Mouse (Mus musculus) activated CD4-positive, CD25-positive, alpha-beta regulatory T cell, adult 4 months (primary cell): ENCODE measurements at regions not wholly inside any gene's neighbourhood (a gene's known extent, or its start where the extent isn't known, plus 50 kb on each side); places are given as distances from the start of the nearest gene placed in this dataset.
A peak's percentile ranks its signal among the peaks of the same experiment; 100 is the strongest.
"Not testable (repeated sequence)": the region's sequence is repeated elsewhere in the genome, so short reads cannot be mapped to it uniquely, and the experiment has no call there.

Experiments
- ATAC-seq: one replicate; pipeline ENCODE4 v1.8.0; 2017

GRCm38 (mm10) chr12:115312604-115313003, 734.9 kb upstream of the Zfp386 start:
- ATAC-seq = not testable (repeated sequence)

GRCm38 (mm10) chr12:115320641-115321040, 726.9 kb upstream of the Zfp386 start:
- peak; percentile 88 for ATAC-seq

- ATAC-seq = no peak
These were observed 719.1 kb upstream of the Zfp386 start for GRCm38 (mm10) chr12:115328439-115328838.

- peak; percentile 75 for ATAC-seq
These were observed 712.8 kb upstream of the Zfp386 start for GRCm38 (mm10) chr12:115334770-115335169.

GRCm38 (mm10) chr12:115336594-115336993, 710.9 kb upstream of the Zfp386 start:
- no peak for ATAC-seq

- ATAC-seq = not testable (repeated sequence)
These were observed 701.4 kb upstream of the Zfp386 start for GRCm38 (mm10) chr12:115346112-115346511.

- peak; percentile 81 for ATAC-seq
These were observed 688.5 kb upstream of the Zfp386 start for GRCm38 (mm10) chr12:115359050-115359449.

GRCm38 (mm10) chr12:115365628-115366027, 681.9 kb upstream of the Zfp386 start:
- peak; percentile 36 for ATAC-seq

- ATAC-seq = not testable (repeated sequence)
These were observed 675.7 kb upstream of the Zfp386 start for GRCm38 (mm10) chr12:115371784-115372183.

- not testable (repeated sequence) for ATAC-seq
These were observed 674.5 kb upstream of the Zfp386 start for GRCm38 (mm10) chr12:115373056-115373455.

GRCm38 (mm10) chr12:115386479-115386878, 661.0 kb upstream of the Zfp386 start:
- ATAC-seq = peak; percentile 88

GRCm38 (mm10) chr12:115404116-115404515, 643.4 kb upstream of the Zfp386 start:
- ATAC-seq = peak; percentile 71

- ATAC-seq = no peak
These were observed 642.9 kb upstream of the Zfp386 start for GRCm38 (mm10) chr12:115404657-115405056.

GRCm38 (mm10) chr12:115446247-115446646, 601.3 kb upstream of the Zfp386 start:
- not testable (repeated sequence) for ATAC-seq

GRCm38 (mm10) chr12:115452626-115453025, 594.9 kb upstream of the Zfp386 start:
- ATAC-seq = peak; percentile 40

- not testable (repeated sequence) for ATAC-seq
These were observed 582.7 kb upstream of the Zfp386 start for GRCm38 (mm10) chr12:115464777-115465176.

GRCm38 (mm10) chr12:115468015-115468414, 579.5 kb upstream of the Zfp386 start:
- ATAC-seq = not testable (repeated sequence)

- ATAC-seq = not testable (repeated sequence)
These were observed 579.0 kb upstream of the Zfp386 start for GRCm38 (mm10) chr12:115468569-115468968.

GRCm38 (mm10) chr12:115498865-115499264, 548.7 kb upstream of the Zfp386 start:
- ATAC-seq = no peak

GRCm38 (mm10) chr12:115507285-115507684, 540.2 kb upstream of the Zfp386 start:
- not testable (repeated sequence) for ATAC-seq

- ATAC-seq = not testable (repeated sequence)
These were observed 538.7 kb upstream of the Zfp386 start for GRCm38 (mm10) chr12:115508615-115509342.

- ATAC-seq = not testable (repeated sequence)
These were observed 528.6 kb upstream of the Zfp386 start for GRCm38 (mm10) chr12:115518778-115519541.

- ATAC-seq = no peak
These were observed 520.5 kb upstream of the Zfp386 start for GRCm38 (mm10) chr12:115527065-115527464.

GRCm38 (mm10) chr12:115542482-115542881, 505.0 kb upstream of the Zfp386 start:
- ATAC-seq = no peak
